Mouse (Mus musculus) kidney, embryonic 14.5 days (tissue): ENCODE results near the gene Capn8. TPM values are rescaled to one million over a fixed set of nuclear protein-coding genes. Genes with fewer than 3 reads are reported as not detected.
A peak's percentile ranks its signal among the peaks of the same experiment; 100 is the strongest.

Experiments used
- ATAC-seq: fragments of 200-750 bp; cut with Nextera tagmentation; 2 replicates; pipeline ENCODE4 v1.8.0; 2017; ENCODE audit warnings: moderate number of reproducible peaks, mild to moderate bottlenecking, moderate TSS enrichment, moderate library complexity; ENCODE audit not compliant: low FRiP score, low TSS enrichment
- H3K27ac ChIP-seq: fragments of 300-500 bp; sonication (generic); 2 replicates; pipeline ENCODE4 v1.5.1; 2014; ENCODE audit warnings: low read depth, mild to moderate bottlenecking, low read length, moderate library complexity, mixed read lengths
- H3K27me3 ChIP-seq: fragments of 300-500 bp; sonication (generic); 2 replicates; pipeline ENCODE4 v1.6.1; 2014; ENCODE audit warnings: mild to moderate bottlenecking, low read length; ENCODE audit not compliant: control insufficient read depth, insufficient read depth
- H3K36me3 ChIP-seq: fragments of 300-500 bp; sonication (generic); 2 replicates; pipeline ENCODE4 v1.6.1; 2014; ENCODE audit warnings: low read length, mixed read lengths; ENCODE audit not compliant: control insufficient read depth, insufficient read depth
- H3K4me1 ChIP-seq: fragments of 300-500 bp; sonication (generic); 2 replicates; pipeline ENCODE4 v1.6.1; 2014; ENCODE audit warnings: low read length, mixed read lengths; ENCODE audit not compliant: control insufficient read depth, insufficient read depth
- H3K4me2 ChIP-seq: fragments of 300-500 bp; sonication (generic); replicated peaks from 2 replicates; pipeline ENCODE4 v1.6.1; 2014; ENCODE audit warnings: low read depth, mild to moderate bottlenecking, low read length
- H3K4me3 ChIP-seq: fragments of 300-500 bp; sonication (generic); 2 replicates; pipeline ENCODE4 v1.5.1; 2014; ENCODE audit warnings: mild to moderate bottlenecking, low read length
- H3K9ac ChIP-seq: fragments of 300-500 bp; sonication (generic); 2 replicates; pipeline ENCODE4 v1.6.1; 2014; ENCODE audit warnings: low read depth, mild to moderate bottlenecking, low read length, moderate library complexity
- H3K9me3 ChIP-seq: fragments of 300-500 bp; sonication (generic); 2 replicates; pipeline ENCODE4 v1.6.1; 2016; ENCODE audit warnings: low read length; ENCODE audit not compliant: control insufficient read depth
- WGBS: fragments of 180-500 bp; shearing (Covaris S2); extraction: QIAGEN DNeasy Blood & Tissue Kit; methylation state at CpG from one replicate; pipeline ENCODE4 v1.1.7; 2014; 5-methylcytosine and 5-hydroxymethylcytosine counted together
- polyA plus RNA-seq: library from polyadenylated mRNA; unstranded; fragments of >200 nt; fragmentation: Nextera tagmentation; extraction: Ambion mirVana; gene quantifications from 2 replicates; pipeline ENCODE4 v1.2.1, GENCODE M21; 2014

Gene Capn8
- polyA plus RNA-seq, 1 experiment from 2014 or later, result not detected

GRCm38 (mm10) chr1:182542110-182542509 is 22.7 kb upstream of the Capn8 start:
- Histone ChIP-seq H3K4me2 (no peak overlapping the region), H3K27me3 (no peaks in the 10 kb centered on the region), H3K9ac (no peak overlapping the region), H3K9me3 (no peaks in the 10 kb centered on the region), H3K4me3 (no peak overlapping the region), H3K4me1 (no peaks in the 10 kb centered on the region), H3K36me3 (no peaks in the 10 kb centered on the region), H3K27ac (no peak overlapping the region)
- no peak for ATAC-seq
- 62% methylated on average over 5 of the region's 5 CpGs for WGBS

DNA sequence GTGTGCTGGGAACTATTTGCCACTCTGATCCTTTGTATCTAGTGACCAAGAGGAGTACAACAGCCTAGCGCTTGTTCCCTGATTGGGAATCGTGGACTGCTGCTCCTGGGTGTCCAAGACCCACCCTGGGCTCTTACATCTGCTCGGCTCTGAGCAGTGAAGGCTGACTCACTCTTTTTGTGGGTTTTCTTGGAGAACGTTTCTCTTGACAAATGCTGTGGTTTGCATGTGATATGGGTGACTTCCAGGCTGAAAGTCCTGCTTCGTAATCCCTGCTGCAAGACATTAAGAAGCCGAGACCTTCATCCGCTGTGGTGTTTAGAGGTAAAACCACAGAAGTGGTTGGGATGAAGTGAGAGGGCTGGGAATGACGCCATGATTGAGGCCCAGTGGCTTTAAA is 21.7 kb upstream of the Capn8 start:
- no peaks in the 10 kb centered on the region for H3K4me1 ChIP-seq
- H3K4me3 ChIP-seq, result no peak overlapping the region
- H3K4me2 ChIP-seq, result no peak overlapping the region
- no peak overlapping the region for H3K27ac ChIP-seq
- no peaks in the 10 kb centered on the region for H3K9me3 ChIP-seq
- no peaks in the 10 kb centered on the region for H3K27me3 ChIP-seq
- H3K9ac ChIP-seq, result no peak overlapping the region
- ATAC-seq, result no peak
- no peaks in the 10 kb centered on the region for H3K36me3 ChIP-seq
- 85% methylated on average over 8 of the region's 8 CpGs for WGBS

- Histone ChIP-seq H3K9me3 (no peaks in the 10 kb centered on the region), H3K27ac (no peak overlapping the region), H3K4me3 (no peak overlapping the region), H3K9ac (no peak overlapping the region), H3K36me3 (no peaks in the 10 kb centered on the region), H3K4me2 (no peak overlapping the region), H3K4me1 (no peaks in the 10 kb centered on the region), H3K27me3 (no peaks in the 10 kb centered on the region)
- no peak for ATAC-seq
- WGBS, result 84% methylated on average over 1 of the region's 1 CpGs
These were observed 20.9 kb upstream of the Capn8 start for GRCm38 (mm10) chr1:182543906-182544305.

- no peak overlapping the region for H3K27ac ChIP-seq
- no peak overlapping the region for H3K4me2 ChIP-seq
- no peaks in the 10 kb centered on the region for H3K4me1 ChIP-seq
- no peaks in the 10 kb centered on the region for H3K9me3 ChIP-seq
- H3K27me3 ChIP-seq, result no peaks in the 10 kb centered on the region
- H3K36me3 ChIP-seq, result no peaks in the 10 kb centered on the region
- 70% methylated on average over 8 of the region's 8 CpGs for WGBS
- ATAC-seq, result no peak
- no peak overlapping the region for H3K9ac ChIP-seq
- no peak overlapping the region for H3K4me3 ChIP-seq
These were observed 14.0 kb upstream of the Capn8 start for GRCm38 (mm10) chr1:182550761-182551160.

DNA sequence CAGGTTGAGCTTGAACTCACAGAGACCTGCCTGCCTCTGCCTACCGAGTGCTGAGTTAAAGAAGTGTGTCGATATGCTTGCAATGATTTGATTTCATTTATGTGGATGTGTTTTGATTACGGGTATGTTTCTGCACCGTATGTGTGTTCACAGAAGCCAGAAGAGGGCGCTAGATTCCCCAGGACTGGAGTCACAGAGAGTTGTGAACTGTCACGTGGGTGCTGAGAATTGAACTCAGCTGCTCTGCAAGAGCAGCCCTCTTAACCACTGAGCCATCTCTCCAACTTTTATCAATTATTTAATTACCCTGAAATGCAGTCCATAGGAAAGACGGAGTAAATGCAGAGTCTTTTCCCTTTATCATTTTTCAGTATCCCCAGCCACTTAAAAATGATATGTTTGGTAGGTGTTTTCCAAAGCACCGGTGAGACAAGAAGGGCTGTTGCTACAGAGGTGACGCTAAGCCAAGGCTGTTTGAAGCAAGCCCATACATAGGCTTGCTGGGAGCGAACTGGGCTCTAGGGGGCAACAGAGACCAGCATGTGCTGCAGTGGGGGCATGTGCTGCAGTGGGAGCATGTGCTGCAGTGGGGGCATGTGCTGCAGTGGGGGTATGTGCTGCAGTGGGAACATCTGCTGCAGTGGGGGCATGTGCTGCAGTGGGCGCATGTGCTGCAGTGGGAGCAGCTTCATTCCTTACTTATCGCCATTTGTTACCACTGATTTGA is 11.0 kb upstream of the Capn8 start:
- H3K4me3 ChIP-seq, result no peak overlapping the region
- H3K9me3 ChIP-seq, result no peaks in the 10 kb centered on the region
- no peak overlapping the region for H3K9ac ChIP-seq
- H3K27ac ChIP-seq, result no peak overlapping the region
- H3K4me1 ChIP-seq, result no peaks in the 10 kb centered on the region
- ATAC-seq, result peak; percentile 62; the same call in 1 of the 2 replicates
- no peaks in the 10 kb centered on the region for H3K27me3 ChIP-seq
- no peak overlapping the region for H3K4me2 ChIP-seq
- H3K36me3 ChIP-seq, result no peaks in the 10 kb centered on the region
- WGBS, result 66% methylated on average over 12 of the region's 12 CpGs

- Histone ChIP-seq H3K27me3 (no peaks in the 10 kb centered on the region), H3K27ac (no peak overlapping the region), H3K4me1 (peaks cover 5% of the 10 kb centered on the region; the same call in 1 of the 2 replicates), H3K9me3 (no peaks in the 10 kb centered on the region), H3K4me2 (no peak overlapping the region), H3K9ac (no peak overlapping the region), H3K36me3 (no peaks in the 10 kb centered on the region), H3K4me3 (no peak overlapping the region)
- 82% methylated on average over 4 of the region's 4 CpGs for WGBS
- no peak for ATAC-seq
These were observed 6.5 kb upstream of the Capn8 start for GRCm38 (mm10) chr1:182558271-182558670.

DNA sequence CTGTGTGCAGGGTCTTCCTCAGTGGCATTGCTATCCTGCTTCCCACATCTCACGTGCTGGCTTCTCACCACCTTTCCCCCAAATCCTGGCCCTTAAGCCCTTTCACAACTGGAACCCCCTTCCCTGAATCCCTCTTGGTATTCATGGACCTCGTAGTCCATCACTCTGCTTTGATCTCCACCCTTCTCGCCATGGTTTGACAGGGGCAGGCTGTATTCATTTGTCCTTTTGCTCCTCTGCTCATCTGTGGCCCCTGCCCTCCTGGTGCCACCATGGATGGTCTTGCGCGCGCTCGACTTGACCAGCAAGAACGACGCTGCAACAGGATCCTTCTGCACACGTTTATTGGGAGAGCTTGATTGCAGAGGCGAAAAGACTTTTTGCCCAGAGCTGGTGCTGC is 5.3 kb upstream of the Capn8 start:
- no peak overlapping the region for H3K4me2 ChIP-seq
- peaks cover 5% of the 10 kb centered on the region; the same call in 1 of the 2 replicates for H3K4me1 ChIP-seq
- H3K4me3 ChIP-seq, result no peak overlapping the region
- H3K27ac ChIP-seq, result no peak overlapping the region
- ATAC-seq, result no peak
- H3K9me3 ChIP-seq, result no peaks in the 10 kb centered on the region
- WGBS, result 90% methylated on average over 10 of the region's 11 CpGs
- H3K27me3 ChIP-seq, result no peaks in the 10 kb centered on the region
- no peak overlapping the region for H3K9ac ChIP-seq
- no peaks in the 10 kb centered on the region for H3K36me3 ChIP-seq

DNA sequence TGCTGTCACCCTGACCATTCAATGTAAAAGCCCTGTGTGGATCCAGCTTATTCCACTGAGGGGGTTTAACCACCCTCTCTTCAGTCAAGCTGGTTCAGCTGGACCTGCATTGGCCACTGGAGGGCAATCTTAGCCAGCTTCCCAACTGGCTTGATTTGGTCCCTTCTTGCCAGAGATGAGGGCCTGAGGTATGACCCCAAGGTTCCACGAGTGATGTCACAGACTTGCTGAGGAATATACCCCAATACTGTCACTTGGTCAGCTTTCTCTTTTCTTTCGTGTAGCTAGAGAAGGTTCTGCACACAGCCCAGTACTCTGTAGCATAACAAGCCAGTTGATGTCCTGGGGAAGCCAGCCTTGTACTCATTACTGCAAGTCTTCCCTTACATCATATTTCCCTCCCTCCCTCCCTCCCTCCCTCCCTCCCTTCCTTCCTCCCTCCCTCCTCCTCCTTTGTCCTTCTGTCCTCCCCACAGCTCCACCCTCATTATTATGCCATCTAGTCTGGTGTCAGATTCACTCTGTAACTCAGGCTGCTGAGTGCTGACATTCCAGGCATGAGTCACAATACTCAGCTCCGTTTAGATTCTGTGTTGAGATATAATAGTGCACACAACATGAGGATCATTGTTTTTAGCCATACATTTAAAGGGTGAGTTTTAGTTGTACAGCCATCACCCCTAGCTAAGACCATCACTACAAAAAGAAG is 4.3 kb upstream of the Capn8 start:
- H3K4me2 ChIP-seq, result no peak overlapping the region
- no peaks in the 10 kb centered on the region for H3K9me3 ChIP-seq
- H3K36me3 ChIP-seq, result no peaks in the 10 kb centered on the region
- H3K27ac ChIP-seq, result no peak overlapping the region
- ATAC-seq, result peak; percentile 64
- no peaks in the 10 kb centered on the region for H3K27me3 ChIP-seq
- H3K4me3 ChIP-seq, result no peak overlapping the region
- H3K9ac ChIP-seq, result no peak overlapping the region
- H3K4me1 ChIP-seq, result peaks cover 5% of the 10 kb centered on the region; the same call in 1 of the 2 replicates
- WGBS, result 31% methylated on average over 3 of the region's 3 CpGs

- Histone ChIP-seq H3K9me3 (no peaks in the 10 kb centered on the region), H3K27ac (no peak overlapping the region), H3K9ac (no peak overlapping the region), H3K4me2 (no peak overlapping the region), H3K4me3 (no peak overlapping the region), H3K4me1 (peaks cover 5% of the 10 kb centered on the region; the same call in 1 of the 2 replicates), H3K27me3 (no peaks in the 10 kb centered on the region), H3K36me3 (no peaks in the 10 kb centered on the region)
- no peak for ATAC-seq
- 76% methylated on average over 11 of the region's 11 CpGs for WGBS
These were observed 2.8 kb upstream of the Capn8 start for GRCm38 (mm10) chr1:182561945-182562514.
